Mouse (Mus musculus) ES-Bruce4 (cell line): Measurements from ENCODE around the gene Asic2.

Experiments
- CTCF ChIP-seq: IDR thresholded peaks from one replicate; pipeline ENCODE4 v1.8.1; 2011; ENCODE audit warnings: low read depth, low read length
- POLR2A ChIP-seq: IDR thresholded peaks from one replicate; pipeline ENCODE4 v1.8.1; 2011; ENCODE audit warnings: low read length; ENCODE audit not compliant: insufficient read depth

GRCm38 (mm10) chr11:81706996-81707395 is 261.3 kb downstream of the Asic2 start:
- no peak for TF ChIP-seq POLR2A
- TF ChIP-seq CTCF = no peak
